Comparison of ENCODE assay signal across 8 mouse cellular contexts in genomic region chr4:119104847-119105246, GRCm38 (mm10). TPM values are rescaled to one million over a fixed set of nuclear protein-coding genes. Genes with fewer than 3 reads are reported as not detected.
DNase-seq lines count a peak whose midpoint lies in the region; ATAC-seq and TF ChIP-seq lines count a peak whose summit lies in the region.

No protein-coding gene starts in this region.

- H3K27me3 ChIP-seq in heart, embryonic 14.5 days (ENCODE audit: control insufficient read depth, insufficient read depth, low read length) = no peaks in the 10 kb centered on the region
- H3K27me3 ChIP-seq in heart, adult 2 months (ENCODE audit: control insufficient read depth, insufficient read depth, low read length) = no peaks in the 10 kb centered on the region
- no peaks in the 10 kb centered on the region for H3K27me3 ChIP-seq in C2C12 (ENCODE audit: control insufficient read depth, insufficient read depth, insufficient read length)
- no peaks in the 10 kb centered on the region for H3K27me3 ChIP-seq in embryonic facial prominence, embryonic 13.5 days
- no peaks in the 10 kb centered on the region; the same call in 1 of the 2 replicates for H3K27me3 ChIP-seq in liver, embryonic 14.5 days (ENCODE audit: control insufficient read depth, insufficient read depth, low read length)

- peak overlapping the region; percentile 60; the same call in 1 of the 2 replicates for H3K9ac ChIP-seq in heart, embryonic 14.5 days (ENCODE audit: low read length)
- H3K9ac ChIP-seq in heart, adult 2 months (ENCODE audit: low read depth, low read length) = no peak overlapping the region
- H3K9ac ChIP-seq in embryonic facial prominence, embryonic 13.5 days = no peak overlapping the region
- peak overlapping the region; percentile 86 for H3K9ac ChIP-seq in liver, embryonic 14.5 days (replicated peaks)

- H3K36me3 ChIP-seq in heart, embryonic 14.5 days (ENCODE audit: control insufficient read depth, insufficient read depth, low read length) = no peaks in the 10 kb centered on the region
- no peaks in the 10 kb centered on the region for H3K36me3 ChIP-seq in heart, adult 2 months (ENCODE audit: control insufficient read depth, insufficient read depth, low read length)
- no peaks in the 10 kb centered on the region for H3K36me3 ChIP-seq in C2C12 (ENCODE audit: control insufficient read depth, insufficient read depth)
- H3K36me3 ChIP-seq in embryonic facial prominence, embryonic 13.5 days = no peaks in the 10 kb centered on the region
- H3K36me3 ChIP-seq in liver, embryonic 14.5 days (replicated peaks; ENCODE audit: control insufficient read depth, insufficient read depth, low read depth) = peaks cover 5% of the 10 kb centered on the region

- TF ChIP-seq EP300 in heart, adult 2 months (IDR thresholded peaks at IDR 0.05; ENCODE audit: insufficient read depth, low read depth, low read length) = no peak
- peak; percentile 30 for TF ChIP-seq EP300 in liver, embryonic 14.5 days (IDR thresholded peaks at IDR 0.05; ENCODE audit: low read depth)

- peak overlapping the region in 1 of 2 experiments; percentile 73; a peak in 2 of 4 replicates for H3K27ac ChIP-seq in heart, embryonic 14.5 days (replicated peaks in 1 of 2; ENCODE audit: control insufficient read depth in 1 of 2, insufficient read depth in 1 of 2, low read depth in 2 of 2, low read length in 2 of 2)
- no peak overlapping the region for H3K27ac ChIP-seq in heart, adult 2 months
- no peak overlapping the region for H3K27ac ChIP-seq in embryonic facial prominence, embryonic 13.5 days
- H3K27ac ChIP-seq in liver, embryonic 14.5 days = peak overlapping the region; percentile 98

- H3K4me3 ChIP-seq in heart, embryonic 14.5 days (ENCODE audit: control insufficient read depth in 1 of 2, insufficient read depth in 1 of 2, low read depth in 1 of 2, low read length in 2 of 2) = no peak overlapping the region
- H3K4me3 ChIP-seq in heart, adult 2 months = no peak overlapping the region
- H3K4me3 ChIP-seq in C2C12 (ENCODE audit: insufficient read depth, poor library complexity, severe bottlenecking) = no peak overlapping the region
- peak overlapping the region; percentile 41; the same call in 1 of the 2 replicates for H3K4me3 ChIP-seq in embryonic facial prominence, embryonic 13.5 days
- peak overlapping the region; percentile 54 to 64; a peak in 3 of 4 replicates for H3K4me3 ChIP-seq in liver, embryonic 14.5 days (ENCODE audit: insufficient read depth in 1 of 2, low read depth in 2 of 2, low read length in 2 of 2)

- H3ac ChIP-seq in C2C12 (ENCODE audit: control insufficient read depth, insufficient read length, low read depth) = peak overlapping the region; percentile 29

- no peaks in the 10 kb centered on the region for H3K9me3 ChIP-seq in heart, embryonic 14.5 days (ENCODE audit: control insufficient read depth, low read length)
- no peaks in the 10 kb centered on the region for H3K9me3 ChIP-seq in embryonic facial prominence, embryonic 13.5 days
- no peaks in the 10 kb centered on the region for H3K9me3 ChIP-seq in liver, embryonic 14.5 days (ENCODE audit: control insufficient read depth, low read length)

- peaks cover 8% of the 10 kb centered on the region for H3K79me3 ChIP-seq in C2C12 (ENCODE audit: low read depth)

- H3K4me1 ChIP-seq in heart, embryonic 14.5 days (ENCODE audit: control insufficient read depth in 2 of 2, insufficient read depth in 2 of 2, low read length in 2 of 2) = peaks cover 15 to 26% of the 10 kb centered on the region in 2 experiments; a peak in 3 of 4 replicates
- H3K4me1 ChIP-seq in heart, adult 2 months (ENCODE audit: control insufficient read depth, insufficient read depth, low read length) = no peaks in the 10 kb centered on the region
- H3K4me1 ChIP-seq in embryonic facial prominence, embryonic 13.5 days = peaks cover 33% of the 10 kb centered on the region
- peaks cover 39 to 47% of the 10 kb centered on the region in 2 experiments for H3K4me1 ChIP-seq in liver, embryonic 14.5 days (replicated peaks; ENCODE audit: control insufficient read depth in 2 of 2, insufficient read depth in 2 of 2, low read length in 1 of 2)

- TF ChIP-seq POLR2A in heart, adult 2 months (IDR thresholded peaks at IDR 0.05; ENCODE audit: insufficient read depth, low read depth, low read length) = no peak

- intact Hi-C loops in heart, adult 2 months (cut with DNase I) = no loop called here

- no peak for DNase-seq in heart, adult 2 months
- DNase-seq in liver, embryonic 14.5 days (ENCODE audit: low read depth in 3 of 3, low spot score in 3 of 3) = peak; percentile 64 to 73 (median 67)
- no peak for DNase-seq in embryo, embryonic 11 days
- no peak for DNase-seq in right cerebral cortex, postnatal 25 days
- no peak for DNase-seq in B cell, adult 2 months

- H3K4me2 ChIP-seq in heart, embryonic 14.5 days (ENCODE audit: low read length) = peak overlapping the region; percentile 57
- H3K4me2 ChIP-seq in embryonic facial prominence, embryonic 13.5 days = peak overlapping the region; percentile 69
- peak overlapping the region; percentile 81 for H3K4me2 ChIP-seq in liver, embryonic 14.5 days (ENCODE audit: low read depth)

- WGBS in heart, embryonic 14.5 days = 47% methylated on average over 4 of the region's 4 CpGs
- WGBS in heart, adult 2 months = 58% methylated on average over 4 of the region's 4 CpGs
- 29% methylated on average over 4 of the region's 4 CpGs for WGBS in embryonic facial prominence, embryonic 13.5 days
- WGBS in liver, embryonic 14.5 days (ENCODE audit: insufficient replicate concordance) = 28% methylated on average over 4 of the region's 4 CpGs

- no peak for ATAC-seq in heart, embryonic 14.5 days (ENCODE audit: insufficient number of reproducible peaks, insufficient read depth, low FRiP score, low read depth)
- ATAC-seq in embryonic facial prominence, embryonic 13.5 days (ENCODE audit: insufficient number of reproducible peaks, insufficient read depth, low FRiP score, low TSS enrichment, low read depth) = no peak
- peak; percentile 21; the same call in 1 of the 2 replicates for ATAC-seq in liver, embryonic 14.5 days (ENCODE audit: insufficient read depth)

- no peak for TF ChIP-seq CTCF in heart, adult 2 months (IDR thresholded peaks at IDR 0.05)
- TF ChIP-seq CTCF in C2C12 (IDR thresholded peaks at IDR 0.05; ENCODE audit: control insufficient read depth, insufficient read depth, insufficient read length) = no peak
- no peak for TF ChIP-seq CTCF in liver, embryonic 14.5 days (IDR thresholded peaks at IDR 0.05; ENCODE audit: low read depth)

- H3K79me2 ChIP-seq in heart, adult 2 months (replicated peaks; ENCODE audit: control insufficient read depth, insufficient read depth, low read length) = no peaks in the 10 kb centered on the region
- H3K79me2 ChIP-seq in C2C12 (ENCODE audit: control insufficient read depth, insufficient read depth) = peaks cover 9% of the 10 kb centered on the region

TF ChIP-seq in C2C12, 6 proteins besides CTCF, POLR2A, EP300 and RAD21:
- no peak for TF ChIP-seq USF1 (IDR thresholded peaks at IDR 0.05; ENCODE audit: low read depth)
- no peak for TF ChIP-seq MAX (IDR thresholded peaks at IDR 0.05)
- TF ChIP-seq MYOD1 (IDR thresholded peaks at IDR 0.05; ENCODE audit: control insufficient read depth, insufficient read length, low read depth) = no peak
- no peak for TF ChIP-seq CEBPB (IDR thresholded peaks at IDR 0.05; ENCODE audit: low read depth)
- no peak for TF ChIP-seq MYOG (IDR thresholded peaks at IDR 0.05; ENCODE audit: control insufficient read depth, extremely low read depth, insufficient read length)
- no peak for TF ChIP-seq FOSL1 (IDR thresholded peaks at IDR 0.05; ENCODE audit: insufficient read depth, low read length, poor library complexity, severe bottlenecking)

RNA-seq across cellular contexts. Expression of gene Slc2a1, which starts 3.7 kb away (rescaled TPM):
- 159 and 166 TPM in 2 replicates for polyA plus RNA-seq in heart, embryonic 14.5 days (2014; fragmentation: Nextera tagmentation; extraction: Ambion mirVana)
- total RNA-seq in heart, adult 2 months (2021) = 10 to 100 TPM in 1 of 2 experiments, 1 to 10 TPM in 1; 8.9 to 18.9 TPM
- polyA plus RNA-seq in heart, adult 2 months (2012; rRNA removed) = 16.6 and 18.1 TPM in 2 replicates
- polyA plus RNA-seq in C2C12 (2012; fragmentation: generic; extraction: Trizol) = 49.0 TPM
- polyA plus RNA-seq in embryonic facial prominence, embryonic 13.5 days (2015; fragmentation: Nextera tagmentation; extraction: Ambion mirVana) = 116 and 123 TPM in 2 replicates
- polyA plus RNA-seq in liver, embryonic 14.5 days (2012; rRNA removed) = 173 and 192 TPM in 2 replicates
- polyA plus RNA-seq in liver, embryonic 14.5 days (2014; fragmentation: Nextera tagmentation; extraction: Ambion mirVana) = 259 and 296 TPM in 2 replicates

Comparison
In these comparisons a context has a peak if more than half of its experiments do, and no peak if none do; other contexts are left out.
1. H3K9ac ChIP-seq: peak in heart, embryonic 14.5 days (single experiment) and liver, embryonic 14.5 days (single experiment); none in heart, adult 2 months (single experiment) and embryonic facial prominence, embryonic 13.5 days (single experiment).
2. H3K4me3 ChIP-seq: peak in embryonic facial prominence, embryonic 13.5 days (single experiment) and liver, embryonic 14.5 days (2 of 2); none in heart, embryonic 14.5 days (0 of 2), heart, adult 2 months (single experiment) and C2C12 (single experiment).
3. DNase-seq: peak in liver, embryonic 14.5 days (3 of 3); none in heart, adult 2 months (0 of 2), embryo, embryonic 11 days (single experiment), right cerebral cortex, postnatal 25 days (single experiment) and B cell, adult 2 months (0 of 2).
4. Peak in every context shown above with its lines, with median percentiles within 50 percentile points of each other: H3K4me2 ChIP-seq.